Mouse (Mus musculus): ENCODE data around the gene Tanc2.

GRCm38 (mm10) chr11:105654616-105655015, 64.8 kb downstream of the Tanc2 start:
- no peak for TF ChIP-seq CTCF (IDR thresholded peaks at IDR 0.05; ENCODE audit: insufficient read depth, low read depth, low read length)
- TF ChIP-seq POLR2A (IDR thresholded peaks at IDR 0.05; ENCODE audit: insufficient read depth, low read depth, low read length): no peak

All from olfactory bulb, adult 2 months (tissue).